Mouse (Mus musculus) testis, adult 2 months (tissue): ENCODE data around the gene Asic2. TPM values are rescaled to one million over a fixed set of nuclear protein-coding genes. Genes with fewer than 3 reads are reported as not detected.

Source experiments
- H3K27ac ChIP-seq: fragments of 200-500 bp; 2 replicates; pipeline ENCODE4 v1.5.1; 2012; ENCODE audit warnings: low read depth, low read length; ENCODE audit not compliant: control insufficient read depth, insufficient read depth
- H3K27me3 ChIP-seq: fragments of 200-500 bp; 2 replicates; pipeline ENCODE4 v1.6.1; 2012; ENCODE audit warnings: mild to moderate bottlenecking, low read length, moderate library complexity; ENCODE audit not compliant: control insufficient read depth, insufficient read depth
- H3K36me3 ChIP-seq: fragments of 200-500 bp; 2 replicates; pipeline ENCODE4 v1.6.1; 2012; ENCODE audit warnings: mild to moderate bottlenecking, low read length; ENCODE audit not compliant: control insufficient read depth, insufficient read depth
- H3K4me1 ChIP-seq: fragments of 200-500 bp; 2 replicates; pipeline ENCODE4 v1.6.1; 2012; ENCODE audit warnings: low read length; ENCODE audit not compliant: control insufficient read depth, insufficient read depth
- H3K4me3 ChIP-seq: fragments of 200-500 bp; 2 replicates; pipeline ENCODE4 v1.5.1; 2012; ENCODE audit warnings: low read depth, mild to moderate bottlenecking, low read length, moderate library complexity, mixed read lengths; ENCODE audit not compliant: control insufficient read depth
- CTCF ChIP-seq: fragments of 200-500 bp; IDR thresholded peaks from 2 replicates; pipeline ENCODE4 v1.5.1; 2012; ENCODE audit warnings: low read depth, mild to moderate bottlenecking, inconsistent platforms, low read length, moderate library complexity; ENCODE audit not compliant: control insufficient read depth, insufficient read depth, insufficient replicate concordance
- POLR2A ChIP-seq: fragments of 200-500 bp; IDR thresholded peaks from 2 replicates; pipeline ENCODE4 v1.6.1; 2012; ENCODE audit warnings: low read depth, mild to moderate bottlenecking, inconsistent platforms, low read length, moderate library complexity; ENCODE audit not compliant: control insufficient read depth
- polyA plus RNA-seq: library from polyadenylated mRNA; depleted of rRNA; stranded (reverse); fragments of >200 nt; gene quantifications from 2 replicates; pipeline ENCODE4 v1.2.3, GENCODE M21; 2012

Asic2 gene
- polyA plus RNA-seq, 1 experiment, result 0.41 TPM

DNA sequence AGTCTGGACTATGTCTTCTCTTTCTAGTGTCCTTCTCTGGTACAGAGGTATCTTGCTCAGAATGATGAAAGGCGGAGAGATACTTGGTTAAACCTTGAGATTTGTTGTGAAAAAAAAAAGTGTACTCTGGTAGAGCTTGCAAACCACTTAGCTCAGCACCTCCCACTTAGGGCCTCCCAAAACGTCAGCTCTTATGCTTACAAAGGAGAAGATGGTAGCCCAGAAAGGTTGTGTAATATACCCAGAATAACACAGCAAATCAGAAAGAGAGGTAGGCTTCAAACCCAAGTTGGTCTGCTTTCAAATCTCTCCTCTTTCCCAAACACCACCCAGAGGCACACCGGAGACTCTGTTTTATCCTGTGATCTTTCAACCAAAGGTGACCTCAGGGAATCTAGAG lies 936.1 kb downstream of the Asic2 start:
- H3K27ac ChIP-seq, result no peak overlapping the region
- H3K4me3 ChIP-seq, result no peak overlapping the region
- no peaks in the 10 kb centered on the region for H3K27me3 ChIP-seq
- TF ChIP-seq POLR2A (no peak), CTCF (no peak)
- no peaks in the 10 kb centered on the region for H3K36me3 ChIP-seq
- H3K4me1 ChIP-seq, result no peaks in the 10 kb centered on the region

DNA sequence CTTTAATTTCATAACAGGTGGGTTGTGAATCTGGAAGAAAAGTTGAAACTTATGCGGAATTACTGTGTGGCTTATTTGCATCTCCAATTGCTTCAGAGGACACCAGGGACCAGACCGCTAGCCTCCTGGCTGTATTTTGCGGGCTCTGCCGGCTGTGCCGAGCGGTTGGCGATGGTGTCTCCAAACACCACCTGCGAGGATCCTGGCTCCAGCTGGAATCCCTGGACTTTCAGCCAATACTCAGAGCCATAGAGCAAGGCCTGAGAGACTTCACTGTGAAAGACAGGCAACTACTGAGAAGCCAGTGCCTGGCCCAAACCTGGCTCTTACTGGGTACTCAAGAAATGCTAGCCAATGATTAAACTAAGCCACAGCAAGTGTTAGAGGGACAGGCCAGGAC lies 953.5 kb downstream of the Asic2 start:
- no peak overlapping the region for H3K27ac ChIP-seq
- TF ChIP-seq CTCF (no peak), POLR2A (no peak)
- no peaks in the 10 kb centered on the region for H3K36me3 ChIP-seq
- no peak overlapping the region for H3K4me3 ChIP-seq
- no peaks in the 10 kb centered on the region for H3K4me1 ChIP-seq
- H3K27me3 ChIP-seq, result no peaks in the 10 kb centered on the region

DNA sequence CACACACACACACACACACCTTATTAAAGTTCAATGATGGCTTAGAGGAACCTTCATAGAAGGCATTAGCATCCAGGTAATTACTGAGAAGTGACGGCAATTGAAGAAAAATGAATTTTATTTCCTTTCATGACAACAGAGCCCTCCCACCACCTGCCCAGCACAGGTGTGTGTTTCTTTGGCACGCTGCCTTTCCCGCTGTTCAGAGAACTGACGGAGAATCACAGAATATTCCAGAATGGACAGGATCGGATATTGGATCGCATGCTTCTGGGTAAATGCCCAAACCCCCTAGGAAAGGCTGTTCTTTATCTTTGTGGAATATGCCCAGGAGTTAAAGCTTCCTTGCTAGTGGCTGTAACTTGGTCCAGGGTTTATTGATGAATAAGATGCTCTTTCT lies 954.8 kb downstream of the Asic2 start:
- Histone ChIP-seq H3K27me3 (no peaks in the 10 kb centered on the region), H3K36me3 (no peaks in the 10 kb centered on the region), H3K4me3 (no peak overlapping the region), H3K4me1 (no peaks in the 10 kb centered on the region), H3K27ac (no peak overlapping the region)
- no peak for TF ChIP-seq POLR2A
- no peak for TF ChIP-seq CTCF

DNA sequence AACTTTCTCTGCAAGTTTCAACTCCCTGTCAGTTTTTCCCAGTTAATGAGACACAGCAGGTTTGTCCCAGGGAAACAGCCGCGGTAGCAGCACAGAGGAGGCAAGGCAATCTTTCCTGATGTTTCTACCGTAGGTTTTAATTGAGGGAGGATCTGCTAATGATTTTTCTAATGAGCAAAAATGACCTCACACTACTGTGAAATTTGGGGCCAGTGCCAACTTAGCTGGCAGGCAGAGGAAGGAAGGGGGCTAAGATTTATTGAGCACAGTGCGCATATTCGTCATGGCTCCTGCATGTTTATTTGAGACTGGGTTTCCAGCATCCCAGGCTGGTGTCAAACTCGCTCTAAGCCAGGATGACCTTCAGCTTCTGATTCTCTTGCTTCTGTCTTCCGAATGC lies 957.5 kb downstream of the Asic2 start:
- H3K27ac ChIP-seq, result no peak overlapping the region
- H3K27me3 ChIP-seq, result no peaks in the 10 kb centered on the region
- TF ChIP-seq CTCF, result no peak
- TF ChIP-seq POLR2A, result no peak
- no peaks in the 10 kb centered on the region for H3K36me3 ChIP-seq
- no peak overlapping the region for H3K4me3 ChIP-seq
- no peaks in the 10 kb centered on the region for H3K4me1 ChIP-seq

DNA sequence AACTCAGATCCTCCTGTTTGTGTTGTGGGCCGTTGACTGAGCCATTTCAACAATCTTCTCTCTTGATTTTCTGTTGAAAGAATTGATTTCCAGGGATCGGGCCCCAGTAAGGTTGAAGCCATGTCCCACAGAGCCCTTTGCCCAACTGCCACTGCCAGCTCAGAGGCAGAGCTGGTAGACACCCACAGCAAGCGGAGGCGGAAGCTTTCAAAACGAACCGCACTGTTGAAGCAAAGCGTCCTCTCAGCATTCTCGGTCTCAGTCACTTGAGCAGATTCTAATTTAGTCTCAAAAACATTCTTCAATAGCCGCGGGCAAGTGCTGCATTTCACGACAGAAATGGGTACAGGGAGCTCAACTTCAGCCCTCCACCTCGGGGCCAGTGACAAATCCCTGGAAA lies 958.9 kb downstream of the Asic2 start:
- Histone ChIP-seq H3K27me3 (no peaks in the 10 kb centered on the region), H3K27ac (no peak overlapping the region), H3K4me1 (no peaks in the 10 kb centered on the region), H3K4me3 (no peak overlapping the region), H3K36me3 (no peaks in the 10 kb centered on the region)
- TF ChIP-seq POLR2A, result no peak
- no peak for TF ChIP-seq CTCF

DNA sequence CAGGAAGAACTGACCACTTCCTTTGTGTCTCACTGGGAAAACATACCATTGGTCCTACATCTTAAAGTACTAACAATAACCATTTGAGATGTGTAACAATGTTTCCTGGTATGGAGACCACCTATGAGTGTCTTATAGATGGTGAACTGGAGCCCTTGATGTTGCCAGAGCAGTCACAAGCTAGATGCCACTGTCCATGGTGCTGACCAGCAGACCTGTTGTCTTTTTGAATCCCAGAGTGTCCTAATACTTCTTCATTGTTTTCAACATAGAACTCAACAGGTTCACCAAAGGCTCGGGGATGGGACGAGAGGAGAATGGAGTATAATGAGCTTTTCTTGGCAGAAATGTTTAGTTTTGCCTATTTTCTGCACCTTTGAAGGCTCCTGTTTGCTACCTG lies 962.4 kb downstream of the Asic2 start:
- Histone ChIP-seq H3K27ac (no peak overlapping the region), H3K4me3 (no peak overlapping the region), H3K27me3 (no peaks in the 10 kb centered on the region), H3K4me1 (no peaks in the 10 kb centered on the region), H3K36me3 (no peaks in the 10 kb centered on the region)
- TF ChIP-seq CTCF (no peak), POLR2A (no peak)

DNA sequence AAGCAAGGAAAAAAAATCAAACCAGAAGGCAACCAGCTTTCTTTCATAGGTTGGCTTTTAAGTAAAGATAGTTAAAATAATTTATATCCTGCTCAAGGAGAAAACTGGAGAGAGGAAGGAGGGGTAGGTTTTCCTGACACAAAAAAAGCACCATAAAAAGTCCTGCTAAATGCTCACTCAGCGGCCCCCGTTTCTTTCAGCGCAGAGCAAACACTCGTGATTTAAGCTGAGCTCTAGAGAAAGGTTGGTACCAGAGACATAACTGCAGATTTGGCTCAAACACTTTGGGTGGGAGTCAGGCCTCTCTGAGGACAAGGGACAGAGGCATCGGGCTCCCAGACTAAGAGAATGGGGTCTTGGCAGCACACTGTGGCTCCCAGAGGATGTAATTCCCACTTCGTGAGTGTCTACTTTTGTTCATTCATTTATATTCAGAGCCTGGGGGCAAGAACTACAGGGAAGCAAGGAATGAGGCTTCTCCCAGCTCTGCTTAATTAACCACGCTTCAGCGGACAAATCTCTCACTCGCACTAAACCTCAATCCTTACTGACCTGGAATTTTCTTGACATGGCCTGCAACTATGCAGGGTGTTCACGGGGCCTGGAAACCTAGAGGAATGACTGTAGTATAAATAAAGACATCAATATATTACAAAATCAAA lies 965.4 kb downstream of the Asic2 start:
- H3K4me3 ChIP-seq, result no peak overlapping the region

GRCm38 (mm10) chr11:80995621-80996020 lies 972.6 kb downstream of the Asic2 start:
- Histone ChIP-seq H3K4me1 (no peaks in the 10 kb centered on the region), H3K27me3 (no peaks in the 10 kb centered on the region), H3K36me3 (no peaks in the 10 kb centered on the region), H3K4me3 (no peak overlapping the region), H3K27ac (no peak overlapping the region)
- TF ChIP-seq POLR2A, result no peak
- no peak for TF ChIP-seq CTCF

More for the DNA sequence above, 965.4 kb downstream of the Asic2 start:
- Histone ChIP-seq H3K36me3 (no peaks in the 10 kb centered on the region), H3K27ac (no peak overlapping the region), H3K4me1 (no peaks in the 10 kb centered on the region), H3K27me3 (no peaks in the 10 kb centered on the region)
- TF ChIP-seq CTCF, result no peak
- no peak for TF ChIP-seq POLR2A
